Mouse (Mus musculus) liver, embryonic 14.5 days (tissue): ENCODE results near the gene Ikbke.

Experiments
- CTCF ChIP-seq: IDR thresholded peaks from 2 replicates; pipeline ENCODE4 v1.5.1; 2016; ENCODE audit warnings: antibody characterized with exemption, low read depth, control low read depth
- EP300 ChIP-seq: IDR thresholded peaks from 2 replicates; pipeline ENCODE4 v1.6.1; 2016; ENCODE audit warnings: antibody characterized with exemption, low read depth

DNA sequence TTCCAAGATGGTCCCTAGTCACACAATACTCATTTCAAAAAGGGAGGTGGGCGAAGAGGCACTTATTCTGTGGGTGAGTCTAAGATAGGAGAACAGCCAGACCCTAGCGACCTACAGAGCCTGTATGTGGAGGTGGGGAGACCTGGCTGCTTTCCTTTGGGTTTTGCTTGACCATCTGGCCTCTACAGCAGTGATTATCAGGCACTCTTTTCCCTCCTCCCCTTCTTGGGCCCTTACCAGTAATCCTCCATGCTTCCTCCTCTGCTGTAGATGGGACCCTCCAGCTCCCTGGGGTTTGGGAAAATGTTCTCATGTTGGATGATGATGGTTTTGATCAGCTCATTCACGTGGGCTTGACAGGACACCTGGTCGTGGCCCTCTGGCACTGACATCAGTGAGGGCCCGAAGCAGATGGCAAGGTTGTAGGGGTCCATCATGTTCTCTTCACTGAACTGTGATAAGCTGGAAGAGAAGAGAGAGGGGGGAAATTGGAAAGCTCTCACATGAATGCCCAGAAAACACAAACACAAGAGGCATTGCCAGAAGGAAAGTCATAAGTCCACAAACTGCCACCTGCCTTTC lies 30.9 kb upstream of the Ikbke start:
- TF ChIP-seq EP300 (no peak), CTCF (no peak)
